Mouse (Mus musculus): ENCODE measurements at regions not wholly inside any gene's neighbourhood (a gene's known extent, or its start where the extent isn't known, plus 50 kb on each side); places are given as distances from the start of the nearest gene placed in this dataset.

DNA sequence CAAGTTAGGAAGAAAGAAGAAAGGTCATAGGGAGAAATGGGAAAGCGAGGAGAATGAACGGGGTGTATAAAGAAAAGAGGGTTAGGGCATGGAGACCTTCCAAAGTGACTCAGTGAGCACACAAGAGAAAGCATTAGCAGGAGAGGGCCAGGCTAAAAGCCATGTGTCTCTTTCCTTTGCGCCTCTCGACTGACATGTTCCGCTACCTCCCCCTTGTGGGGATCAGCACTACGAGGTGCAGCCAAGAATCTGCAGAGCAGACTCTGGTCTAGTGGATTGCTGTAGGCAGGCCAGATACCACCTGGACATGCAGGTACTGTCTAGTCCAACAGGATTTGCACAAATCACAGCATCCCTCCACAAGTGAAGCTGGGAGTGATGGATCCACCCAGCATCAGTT, 54.0 kb downstream of the Kcna5 start:
- Histone ChIP-seq H3K27me3 (ENCODE audit: insufficient read depth, low read length) (no peaks in the 10 kb centered on the region), H3K4me3 (ENCODE audit: low read depth, low read length) (no peak overlapping the region), H3K9me3 (replicated peaks) (peaks cover 59% of the 10 kb centered on the region), H3K36me3 (replicated peaks) (no peaks in the 10 kb centered on the region), H3K4me1 (ENCODE audit: insufficient read depth, low read depth, low read length) (no peaks in the 10 kb centered on the region)
- DNase-seq (ENCODE audit: low spot score), result no peak
- no peak for ATAC-seq (ENCODE audit: extremely low read depth, insufficient number of reproducible peaks, low FRiP score, poor library complexity, severe bottlenecking)
- TF ChIP-seq GATA1 (IDR thresholded peaks at IDR 0.05; ENCODE audit: borderline replicate concordance, low read length) (no peak), GATA2 (IDR thresholded peaks at IDR 0.05; ENCODE audit: borderline replicate concordance, low read depth, low read length) (no peak), POLR2AphosphoS5 (IDR thresholded peaks at IDR 0.05; ENCODE audit: insufficient replicate concordance, low read depth, low read length) (no peak)

- Histone ChIP-seq H3K4me3 (ENCODE audit: low read depth, low read length) (no peak overlapping the region), H3K36me3 (replicated peaks) (no peaks in the 10 kb centered on the region), H3K4me1 (ENCODE audit: insufficient read depth, low read depth, low read length) (no peaks in the 10 kb centered on the region), H3K27me3 (ENCODE audit: insufficient read depth, low read length) (no peaks in the 10 kb centered on the region), H3K9me3 (replicated peaks) (peaks cover 57% of the 10 kb centered on the region)
- TF ChIP-seq CTCF (IDR thresholded peaks at IDR 0.05; ENCODE audit: low read depth, low read length), result no peak
- TF ChIP-seq GATA1 (IDR thresholded peaks at IDR 0.05; ENCODE audit: borderline replicate concordance, low read length), result no peak
- no peak for TF ChIP-seq TAL1 (conservative IDR thresholded peaks at IDR 0.05; ENCODE audit: low read depth, low read length)
- TF ChIP-seq POLR2AphosphoS5 (IDR thresholded peaks at IDR 0.05; ENCODE audit: insufficient replicate concordance, low read depth, low read length), result no peak
- no peak for TF ChIP-seq GATA2 (IDR thresholded peaks at IDR 0.05; ENCODE audit: borderline replicate concordance, low read depth, low read length)
- no peak for DNase-seq (ENCODE audit: low spot score)
- ATAC-seq (ENCODE audit: extremely low read depth, insufficient number of reproducible peaks, low FRiP score, poor library complexity, severe bottlenecking), result no peak
These were observed 57.7 kb downstream of the Kcna5 start for GRCm38 (mm10) chr6:126477506-126477905.

DNA sequence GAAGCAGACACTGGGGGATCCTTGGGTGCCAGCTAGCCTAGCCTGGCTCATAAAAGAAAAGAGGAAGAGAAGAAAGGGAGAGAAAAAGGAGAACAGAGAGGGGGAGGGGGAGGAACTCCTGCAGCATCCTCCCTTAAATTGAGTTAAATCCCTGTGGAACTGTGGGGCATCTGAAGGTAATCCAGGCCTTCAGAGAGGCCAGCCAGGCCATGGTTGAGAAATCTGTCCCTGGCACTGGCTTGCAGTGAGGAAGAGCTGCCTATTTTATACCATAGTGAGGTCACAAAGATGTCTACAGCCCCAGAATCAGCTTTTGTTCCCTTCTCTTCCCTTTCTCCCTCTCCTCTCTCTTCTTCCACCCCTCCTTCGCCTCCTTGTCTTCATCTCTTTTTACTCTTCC, 58.5 kb downstream of the Kcna5 start:
- no peaks in the 10 kb centered on the region for H3K36me3 ChIP-seq (replicated peaks)
- DNase-seq (ENCODE audit: low spot score), result no peak
- no peaks in the 10 kb centered on the region for H3K27me3 ChIP-seq (ENCODE audit: insufficient read depth, low read length)
- H3K4me3 ChIP-seq (ENCODE audit: low read depth, low read length), result no peak overlapping the region
- peaks cover 54% of the 10 kb centered on the region for H3K9me3 ChIP-seq (replicated peaks)
- ATAC-seq (ENCODE audit: extremely low read depth, insufficient number of reproducible peaks, low FRiP score, poor library complexity, severe bottlenecking), result no peak
- TF ChIP-seq GATA2 (IDR thresholded peaks at IDR 0.05; ENCODE audit: borderline replicate concordance, low read depth, low read length) (no peak), CTCF (IDR thresholded peaks at IDR 0.05; ENCODE audit: low read depth, low read length) (no peak), POLR2AphosphoS5 (IDR thresholded peaks at IDR 0.05; ENCODE audit: insufficient replicate concordance, low read depth, low read length) (no peak), TAL1 (conservative IDR thresholded peaks at IDR 0.05; ENCODE audit: low read depth, low read length) (no peak)
- no peaks in the 10 kb centered on the region for H3K4me1 ChIP-seq (ENCODE audit: insufficient read depth, low read depth, low read length)

DNA sequence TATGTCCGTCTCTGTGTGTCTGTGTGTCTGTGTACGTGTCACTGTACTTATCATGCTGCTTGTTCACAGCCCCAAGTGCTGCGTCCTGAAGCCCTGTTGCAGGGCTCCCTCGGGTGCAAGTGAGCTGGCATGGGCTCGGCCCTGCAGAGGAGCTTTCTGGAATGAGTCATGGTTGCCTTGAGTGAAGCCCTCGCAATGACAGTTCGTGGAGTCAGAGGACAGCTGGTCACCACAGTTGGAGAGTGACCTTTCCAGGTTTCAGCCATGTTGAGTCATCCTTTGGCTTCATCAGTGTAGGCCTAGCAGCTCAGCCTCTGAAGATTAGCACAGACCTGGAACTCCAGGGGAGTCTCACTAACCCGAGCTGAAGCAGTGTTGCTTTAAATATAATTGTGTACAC, 59.7 kb downstream of the Kcna5 start:
- no peak for DNase-seq (ENCODE audit: low spot score)
- TF ChIP-seq CTCF (IDR thresholded peaks at IDR 0.05; ENCODE audit: low read depth, low read length), result no peak
- TF ChIP-seq GATA2 (IDR thresholded peaks at IDR 0.05; ENCODE audit: borderline replicate concordance, low read depth, low read length), result no peak
- TF ChIP-seq POLR2AphosphoS5 (IDR thresholded peaks at IDR 0.05; ENCODE audit: insufficient replicate concordance, low read depth, low read length), result no peak
- TF ChIP-seq TAL1 (conservative IDR thresholded peaks at IDR 0.05; ENCODE audit: low read depth, low read length), result no peak
- TF ChIP-seq GATA1 (IDR thresholded peaks at IDR 0.05; ENCODE audit: borderline replicate concordance, low read length), result no peak
- Histone ChIP-seq H3K27me3 (ENCODE audit: insufficient read depth, low read length) (no peaks in the 10 kb centered on the region), H3K9me3 (replicated peaks) (peaks cover 49% of the 10 kb centered on the region), H3K36me3 (replicated peaks) (no peaks in the 10 kb centered on the region), H3K4me3 (ENCODE audit: low read depth, low read length) (no peak overlapping the region), H3K4me1 (ENCODE audit: insufficient read depth, low read depth, low read length) (no peaks in the 10 kb centered on the region)
- no peak for ATAC-seq (ENCODE audit: extremely low read depth, insufficient number of reproducible peaks, low FRiP score, poor library complexity, severe bottlenecking)

DNA sequence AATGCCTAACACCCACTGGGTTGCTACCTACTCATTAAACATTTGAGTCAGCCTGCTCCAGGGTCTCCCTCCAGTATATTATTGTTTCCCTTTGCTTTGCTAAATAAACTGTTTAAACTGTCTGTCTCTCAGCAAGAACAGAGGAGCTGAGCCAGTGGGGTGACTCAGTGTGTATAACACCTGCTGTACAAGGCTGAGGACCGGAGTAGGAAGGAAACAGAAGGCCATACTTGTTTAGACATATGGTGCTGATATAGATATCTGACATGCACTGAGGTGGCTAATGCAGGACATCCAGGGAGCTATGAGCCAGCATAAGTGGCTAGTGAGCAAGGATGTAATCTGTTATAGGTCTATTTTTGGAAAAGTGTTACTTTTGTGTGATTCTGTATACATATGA, 81.5 kb downstream of the Kcna5 start:
- TF ChIP-seq GATA2 (IDR thresholded peaks at IDR 0.05; ENCODE audit: borderline replicate concordance, low read depth, low read length) (no peak), TAL1 (conservative IDR thresholded peaks at IDR 0.05; ENCODE audit: low read depth, low read length) (no peak), GATA1 (IDR thresholded peaks at IDR 0.05; ENCODE audit: borderline replicate concordance, low read length) (no peak), CTCF (IDR thresholded peaks at IDR 0.05; ENCODE audit: low read depth, low read length) (no peak), POLR2AphosphoS5 (IDR thresholded peaks at IDR 0.05; ENCODE audit: insufficient replicate concordance, low read depth, low read length) (no peak)
- H3K4me3 ChIP-seq (ENCODE audit: low read depth, low read length), result no peak overlapping the region
- DNase-seq (ENCODE audit: low spot score) (no peak), ATAC-seq (ENCODE audit: extremely low read depth, insufficient number of reproducible peaks, low FRiP score, poor library complexity, severe bottlenecking) (no peak)
- H3K4me1 ChIP-seq (ENCODE audit: insufficient read depth, low read depth, low read length), result no peaks in the 10 kb centered on the region
- H3K27me3 ChIP-seq (ENCODE audit: insufficient read depth, low read length), result no peaks in the 10 kb centered on the region
- H3K9me3 ChIP-seq (replicated peaks), result peaks cover 33% of the 10 kb centered on the region
- no peaks in the 10 kb centered on the region for H3K36me3 ChIP-seq (replicated peaks)

DNA sequence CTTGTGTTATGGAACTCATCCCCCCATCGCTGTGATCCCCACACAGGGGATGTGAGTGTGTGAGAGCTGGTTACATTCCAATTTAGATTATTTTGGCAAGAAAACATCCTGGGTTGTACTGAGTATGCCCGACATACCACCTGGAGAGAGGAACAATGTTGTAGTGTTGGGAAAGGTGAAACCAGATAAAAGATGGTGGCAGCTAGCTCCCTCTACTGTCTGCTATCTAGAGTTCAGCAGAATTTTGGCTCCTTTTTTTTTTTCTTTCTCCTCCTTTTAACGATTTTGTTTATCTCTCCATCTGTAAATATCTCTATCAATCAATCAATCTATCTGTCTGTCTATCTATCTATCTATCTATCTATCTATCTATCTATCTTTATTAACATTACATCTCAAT, 89.7 kb downstream of the Kcna5 start:
- ATAC-seq (ENCODE audit: extremely low read depth, insufficient number of reproducible peaks, low FRiP score, poor library complexity, severe bottlenecking) (no peak), DNase-seq (ENCODE audit: low spot score) (no peak)

GRCm38 (mm10) chr6:126440254-126440653, 95.0 kb downstream of the Kcna5 start:
- Histone ChIP-seq H3K9me3 (replicated peaks) (peaks cover 38% of the 10 kb centered on the region), H3K4me1 (ENCODE audit: insufficient read depth, low read depth, low read length) (no peaks in the 10 kb centered on the region), H3K27me3 (ENCODE audit: insufficient read depth, low read length) (no peaks in the 10 kb centered on the region), H3K36me3 (replicated peaks) (no peaks in the 10 kb centered on the region), H3K4me3 (ENCODE audit: low read depth, low read length) (no peak overlapping the region)
- DNase-seq (ENCODE audit: low spot score) (no peak), ATAC-seq (ENCODE audit: extremely low read depth, insufficient number of reproducible peaks, low FRiP score, poor library complexity, severe bottlenecking) (no peak)
- TF ChIP-seq GATA2 (IDR thresholded peaks at IDR 0.05; ENCODE audit: borderline replicate concordance, low read depth, low read length) (no peak), CTCF (IDR thresholded peaks at IDR 0.05; ENCODE audit: low read depth, low read length) (no peak), GATA1 (IDR thresholded peaks at IDR 0.05; ENCODE audit: borderline replicate concordance, low read length) (no peak), TAL1 (conservative IDR thresholded peaks at IDR 0.05; ENCODE audit: low read depth, low read length) (no peak), POLR2AphosphoS5 (IDR thresholded peaks at IDR 0.05; ENCODE audit: insufficient replicate concordance, low read depth, low read length) (no peak)

More for the DNA sequence above, 89.7 kb downstream of the Kcna5 start:
- Histone ChIP-seq H3K4me3 (ENCODE audit: low read depth, low read length) (no peak overlapping the region), H3K4me1 (ENCODE audit: insufficient read depth, low read depth, low read length) (no peaks in the 10 kb centered on the region), H3K36me3 (replicated peaks) (no peaks in the 10 kb centered on the region), H3K9me3 (replicated peaks) (peaks cover 32% of the 10 kb centered on the region), H3K27me3 (ENCODE audit: insufficient read depth, low read length) (no peaks in the 10 kb centered on the region)
- TF ChIP-seq CTCF (IDR thresholded peaks at IDR 0.05; ENCODE audit: low read depth, low read length) (no peak), TAL1 (conservative IDR thresholded peaks at IDR 0.05; ENCODE audit: low read depth, low read length) (no peak), GATA2 (IDR thresholded peaks at IDR 0.05; ENCODE audit: borderline replicate concordance, low read depth, low read length) (no peak), POLR2AphosphoS5 (IDR thresholded peaks at IDR 0.05; ENCODE audit: insufficient replicate concordance, low read depth, low read length) (no peak), GATA1 (IDR thresholded peaks at IDR 0.05; ENCODE audit: borderline replicate concordance, low read length) (no peak)
